Mouse (Mus musculus): ENCODE results near the gene Gm379.

The Gm379 gene

GRCm38 (mm10) chrX:108664885-108665284 lies at the start of gene Gm379:
Gm379 (minus strand) TSS chrX:108664891.
- no peak for DNase-seq

- DNase-seq: no peak
Measured at GRCm38 (mm10) chrX:108704312-108704711, 39.6 kb upstream of the Gm379 start.

GRCm38 (mm10) chrX:108668868-108669267 lies 4.2 kb upstream of the Gm379 start:
- DNase-seq: no peak

GRCm38 (mm10) chrX:108621991-108622390 lies 42.7 kb downstream of the Gm379 start:
- no peak for DNase-seq

- no peak for DNase-seq
Measured at GRCm38 (mm10) chrX:108620886-108621285, 43.8 kb downstream of the Gm379 start.
